Mouse (Mus musculus): ENCODE measurements around the gene Trim21. TPM values are rescaled to one million over a fixed set of nuclear protein-coding genes. Genes with fewer than 3 reads are reported as not detected.

The Trim21 gene
- total RNA-seq, 2 experiments from 2014 or later, result 2.7 to 3.1 TPM

Other genes starting within 250 kb of the Trim21 start
- gene Rrm1, start 123.8 kb downstream of the Trim21 start, total RNA-seq (2021), result 10 to 100 TPM in 1 of 2 experiments, 1 to 10 TPM in 1; 9.8 to 11.4 TPM
- gene Olfr543, start 83.8 kb downstream of the Trim21 start, total RNA-seq (2021), result not detected
- gene Olfr544, start 77.2 kb downstream of the Trim21 start, total RNA-seq (2021), result not detected
- not detected for gene Olfr545, start 65.9 kb downstream of the Trim21 start, total RNA-seq (2021)
- gene Olfr547, start 30.7 kb downstream of the Trim21 start, total RNA-seq (2021), result not detected
- gene Olfr548-ps1, start 24.6 kb downstream of the Trim21 start, total RNA-seq (2021), result not detected
- gene Olfr549, start 15.6 kb downstream of the Trim21 start, total RNA-seq (2021), result not detected
- 1 to 10 TPM; 2.1 to 3.0 TPM for gene Olfr550, start 6.0 kb upstream of the Trim21 start, total RNA-seq (2021)
- gene Olfr551, start 26.4 kb upstream of the Trim21 start, total RNA-seq (2021), result not detected
- under 1 TPM in 1 of 2 experiments, not detected in 1; 0.15 TPM for gene Olfr552, start 32.3 kb upstream of the Trim21 start, total RNA-seq (2021)
- not detected for gene Olfr553, start 52.7 kb upstream of the Trim21 start, total RNA-seq (2021)
- gene Olfr554, start 72.9 kb upstream of the Trim21 start, total RNA-seq (2021), result not detected
- not detected for gene Olfr555, start 93.3 kb upstream of the Trim21 start, total RNA-seq (2021)
- under 1 TPM in 1 of 2 experiments, not detected in 1; 0.25 TPM for gene Olfr556, start 99.4 kb upstream of the Trim21 start, total RNA-seq (2021)
- 1 to 10 TPM; 7.1 to 8.4 TPM for gene Trim68, start 121.8 kb upstream of the Trim21 start, total RNA-seq (2021)
- under 1 TPM in 1 of 2 experiments, not detected in 1; 0.56 TPM for gene Olfr557, start 130.4 kb upstream of the Trim21 start, total RNA-seq (2021)
- under 1 TPM; 0.47 to 0.51 TPM for gene Olfr558, start 136.7 kb upstream of the Trim21 start, total RNA-seq (2021)
- not detected for gene Olfr33, start 153.6 kb upstream of the Trim21 start, total RNA-seq (2021)
- not detected for gene Olfr559, start 162.0 kb upstream of the Trim21 start, total RNA-seq (2021)
- not detected for gene Olfr560, start 193.9 kb upstream of the Trim21 start, total RNA-seq (2021)
- under 1 TPM; 0.17 to 0.30 TPM for gene Olfr78, start 194.0 kb upstream of the Trim21 start, total RNA-seq (2021)
- not detected for gene Olfr561, start 205.7 kb upstream of the Trim21 start, total RNA-seq (2021)
- not detected for gene Olfr564, start 238.0 kb upstream of the Trim21 start, total RNA-seq (2021)

Data from layer of hippocampus, postnatal 36 days (tissue).